Mouse (Mus musculus): ENCODE results near the gene Cdh22.

DNA sequence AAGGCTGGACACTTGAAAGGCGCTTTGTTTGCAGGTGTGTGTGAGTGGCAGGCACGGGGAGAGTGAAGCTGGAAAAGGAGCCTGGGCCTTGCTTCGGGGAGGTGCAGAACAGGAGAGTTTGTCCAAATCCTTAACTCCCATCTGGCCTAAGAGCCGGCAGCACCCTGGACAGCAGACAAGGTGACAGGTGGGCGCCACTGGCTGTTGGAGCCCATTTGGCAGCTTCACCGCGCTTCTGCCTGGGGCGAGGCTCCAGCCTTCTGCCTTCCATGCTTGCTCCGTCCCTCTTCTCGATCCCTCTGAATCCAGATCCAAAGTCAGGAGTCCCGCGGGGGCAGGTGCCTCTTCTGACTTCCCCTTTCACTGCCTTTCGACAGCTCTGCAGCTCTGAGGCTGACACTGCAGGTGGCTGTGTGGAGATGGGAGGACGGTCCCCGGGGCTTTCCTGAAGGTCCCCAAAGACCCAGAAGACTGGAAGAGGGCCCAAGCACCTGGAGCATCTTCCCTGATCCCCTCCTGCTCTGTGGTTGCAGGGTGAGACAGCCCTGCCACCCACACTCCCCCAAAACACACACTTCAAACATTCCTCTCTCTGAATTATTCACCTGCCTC, 5.0 kb upstream of the Cdh22 start:
- peak in 1 of 3 experiments; percentile 56 for TF ChIP-seq MYOD1 (IDR thresholded peaks at IDR 0.05; ENCODE audit: control insufficient read depth in 1 of 3, insufficient read length in 2 of 3, low read depth in 2 of 3)
- no peak for TF ChIP-seq POLR2A (IDR thresholded peaks at IDR 0.05; ENCODE audit: insufficient read length, low read depth)
- TF ChIP-seq CEBPB (IDR thresholded peaks at IDR 0.05; ENCODE audit: insufficient read depth, poor library complexity, severe bottlenecking): no peak

All from myocyte (in vitro differentiated cells).